Mouse (Mus musculus) liver, embryonic 13.5 days (tissue): ENCODE results near the gene Crybg2. TPM values are rescaled to one million over a fixed set of nuclear protein-coding genes. Genes with fewer than 3 reads are reported as not detected.
A peak's percentile ranks its signal among the peaks of the same experiment; 100 is the strongest.

Experiments used
- ATAC-seq: fragments of 200-750 bp; cut with Nextera tagmentation; 2 replicates; pipeline ENCODE4 v1.8.0; 2017; ENCODE audit warnings: low read depth, mild to moderate bottlenecking, moderate number of reproducible peaks, moderate library complexity
- DNase-seq: peaks from one replicate; pipeline ENCODE4 v3.0.0; 2022
- H3K27ac ChIP-seq: fragments of 300-500 bp; sonication (generic); 2 replicates; pipeline ENCODE4 v1.5.1; 2015; ENCODE audit warnings: moderate library complexity, mild to moderate bottlenecking, inconsistent platforms
- H3K27me3 ChIP-seq: fragments of 300-500 bp; sonication (generic); 2 replicates; pipeline ENCODE4 v1.6.1; 2015; ENCODE audit warnings: mild to moderate bottlenecking, inconsistent platforms
- H3K36me3 ChIP-seq: fragments of 300-500 bp; sonication (generic); 2 replicates; pipeline ENCODE4 v1.6.1; 2015; ENCODE audit warnings: mild to moderate bottlenecking, inconsistent platforms
- H3K4me1 ChIP-seq: fragments of 300-500 bp; sonication (generic); replicated peaks from 2 replicates; pipeline ENCODE4 v1.6.1; 2015; ENCODE audit warnings: inconsistent platforms
- H3K4me2 ChIP-seq: fragments of 300-500 bp; sonication (generic); 2 replicates; pipeline ENCODE4 v1.6.1; 2015; ENCODE audit warnings: inconsistent platforms, mild to moderate bottlenecking, moderate library complexity
- H3K4me3 ChIP-seq: fragments of 300-500 bp; sonication (generic); replicated peaks from 2 replicates; pipeline ENCODE4 v1.5.1; 2015; ENCODE audit warnings: mild to moderate bottlenecking, inconsistent platforms
- H3K9ac ChIP-seq: fragments of 300-500 bp; sonication (generic); 2 replicates; pipeline ENCODE4 v1.6.1; 2015; ENCODE audit warnings: mild to moderate bottlenecking, inconsistent platforms
- H3K9me3 ChIP-seq: fragments of 300-500 bp; sonication (generic); replicated peaks from 2 replicates; pipeline ENCODE4 v1.6.1; 2016; ENCODE audit warnings: inconsistent platforms
- WGBS: fragments of 180-500 bp; shearing (Covaris S2); methylation state at CpG from one replicate; pipeline ENCODE4 v1.1.7; 2015; ENCODE audit not compliant: insufficient replicate concordance; 5-methylcytosine and 5-hydroxymethylcytosine counted together
- polyA plus RNA-seq: library from polyadenylated mRNA; unstranded; fragments of >200 nt; fragmentation: Nextera tagmentation; extraction: Ambion mirVana; gene quantifications from 2 replicates; pipeline ENCODE4 v1.2.1, GENCODE M21; 2015

Crybg2 gene
- polyA plus RNA-seq, 1 experiment from 2014 or later, result 0.22 TPM

- H3K27ac ChIP-seq, result peak overlapping the region; percentile 66
- DNase-seq, result no peak
- H3K9me3 ChIP-seq, result no peaks in the 10 kb centered on the region
- no peak overlapping the region for H3K9ac ChIP-seq
- no peaks in the 10 kb centered on the region for H3K36me3 ChIP-seq
- peaks cover 67% of the 10 kb centered on the region for H3K27me3 ChIP-seq
- peaks cover 4% of the 10 kb centered on the region for H3K4me1 ChIP-seq
- peak overlapping the region; percentile 49 for H3K4me2 ChIP-seq
- 2% methylated on average over 16 of the region's 16 CpGs for WGBS
- ATAC-seq, result peak; percentile 58
- H3K4me3 ChIP-seq, result 0 out of 2 replicates have a peak overlapping the region, but pooled peaks have one; percentile 9
Observed at GRCm38 (mm10) chr4:134019641-134020351, 40.8 kb upstream of the Crybg2 start.

DNA sequence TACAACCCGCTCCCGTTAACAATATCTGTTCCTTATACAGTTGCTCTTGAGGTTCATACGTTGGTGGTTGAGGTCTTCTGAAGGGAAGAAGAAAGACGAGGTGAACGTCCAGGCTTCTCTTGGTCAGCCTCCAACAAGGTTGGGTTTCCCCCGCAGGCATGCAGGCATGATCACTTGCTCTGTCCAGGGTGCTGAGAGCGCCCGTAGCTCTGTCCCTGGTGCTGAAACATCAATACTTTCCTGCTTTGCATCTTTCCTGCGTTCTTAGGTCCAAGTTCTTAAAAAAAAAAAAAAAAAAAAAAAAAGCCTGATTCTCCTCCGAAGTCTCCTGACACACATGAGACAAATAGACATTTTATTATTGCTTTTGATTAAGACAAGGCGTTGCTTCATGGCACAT lies 40.0 kb upstream of the Crybg2 start:
- H3K27me3 ChIP-seq, result peaks cover 60% of the 10 kb centered on the region
- H3K4me2 ChIP-seq, result no peak overlapping the region
- no peaks in the 10 kb centered on the region for H3K36me3 ChIP-seq
- ATAC-seq, result no peak
- H3K27ac ChIP-seq, result no peak overlapping the region
- 2% methylated on average over 11 of the region's 11 CpGs for WGBS
- DNase-seq, result no peak
- H3K4me3 ChIP-seq, result no peak overlapping the region
- no peaks in the 10 kb centered on the region for H3K9me3 ChIP-seq
- H3K4me1 ChIP-seq, result peaks cover 4% of the 10 kb centered on the region
- H3K9ac ChIP-seq, result no peak overlapping the region

DNA sequence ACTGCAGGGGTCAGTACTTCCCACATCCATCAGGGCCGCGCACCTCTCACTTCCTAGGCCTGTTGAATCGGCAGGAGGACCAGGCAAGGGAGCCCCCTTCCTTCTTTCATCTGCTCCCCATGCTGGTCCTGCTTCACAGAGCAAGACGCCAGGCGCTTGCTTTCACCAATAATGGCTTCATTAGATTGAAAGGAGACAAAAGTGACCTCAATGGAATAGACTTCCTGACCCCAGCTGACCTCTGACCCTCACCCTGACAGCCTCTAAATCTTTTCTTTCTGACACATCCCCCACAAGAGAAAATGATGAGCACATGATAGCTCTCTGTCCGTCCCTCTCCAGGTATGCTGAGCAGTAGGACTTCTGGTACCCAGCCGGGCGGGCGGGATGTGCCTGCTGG lies 34.8 kb upstream of the Crybg2 start:
- DNase-seq, result no peak
- Histone ChIP-seq H3K4me3 (no peak overlapping the region), H3K27me3 (peaks cover 8% of the 10 kb centered on the region; the same call in 1 of the 2 replicates), H3K4me1 (no peaks in the 10 kb centered on the region), H3K36me3 (no peaks in the 10 kb centered on the region), H3K27ac (no peak overlapping the region), H3K9ac (no peak overlapping the region), H3K9me3 (0 out of 2 replicates have a peak, but pooled peaks cover 2% of the 10 kb centered on the region), H3K4me2 (no peak overlapping the region)
- 57% methylated on average over 9 of the region's 9 CpGs for WGBS
- ATAC-seq, result no peak

GRCm38 (mm10) chr4:134035953-134036352 lies 24.7 kb upstream of the Crybg2 start:
- Histone ChIP-seq H3K27ac (no peak overlapping the region), H3K36me3 (no peaks in the 10 kb centered on the region), H3K9me3 (no peaks in the 10 kb centered on the region), H3K27me3 (0 out of 2 replicates have a peak, but pooled peaks cover 4% of the 10 kb centered on the region), H3K4me1 (no peaks in the 10 kb centered on the region), H3K9ac (no peak overlapping the region), H3K4me3 (no peak overlapping the region), H3K4me2 (no peak overlapping the region; the same call in 1 of the 2 replicates)
- ATAC-seq (0 out of 2 replicates have a peak, but pooled peaks have one; percentile 12), DNase-seq (peak; percentile 36)
- 5% methylated on average over 16 of the region's 16 CpGs for WGBS

- H3K9me3 ChIP-seq, result no peaks in the 10 kb centered on the region
- peaks cover 3% of the 10 kb centered on the region for H3K4me1 ChIP-seq
- WGBS, result 15% methylated on average over 9 of the region's 9 CpGs
- no peak overlapping the region for H3K9ac ChIP-seq
- H3K4me3 ChIP-seq, result no peak overlapping the region
- no peak overlapping the region for H3K27ac ChIP-seq
- H3K36me3 ChIP-seq, result no peaks in the 10 kb centered on the region
- no peak overlapping the region for H3K4me2 ChIP-seq
- DNase-seq, result no peak
- 0 out of 2 replicates have a peak, but pooled peaks cover 4% of the 10 kb centered on the region for H3K27me3 ChIP-seq
- ATAC-seq, result no peak
Observed at GRCm38 (mm10) chr4:134041317-134042123, 19.1 kb upstream of the Crybg2 start.

DNA sequence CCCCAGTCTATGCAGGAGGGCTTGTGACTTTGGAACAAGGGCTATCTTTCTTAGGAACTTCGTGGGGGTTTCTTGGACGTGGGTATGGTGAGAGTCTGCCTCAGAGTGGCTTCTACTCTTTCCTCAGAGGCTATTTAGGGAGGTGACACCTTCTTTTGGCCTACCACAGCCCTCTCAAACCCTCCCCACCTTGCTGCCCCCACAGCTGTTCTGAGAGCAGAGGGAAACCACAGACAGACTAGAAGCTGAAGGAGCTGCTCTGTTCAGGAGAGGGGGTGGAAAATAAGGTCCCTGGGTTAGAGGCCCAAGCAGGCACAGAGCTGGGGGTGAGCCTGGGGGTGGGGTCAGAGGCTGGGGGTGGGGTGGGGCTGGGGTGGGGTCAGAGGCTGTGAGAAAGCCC lies 17.6 kb upstream of the Crybg2 start:
- no peak overlapping the region for H3K9ac ChIP-seq
- H3K4me3 ChIP-seq, result no peak overlapping the region
- H3K36me3 ChIP-seq, result no peaks in the 10 kb centered on the region
- H3K4me2 ChIP-seq, result no peak overlapping the region
- no peak overlapping the region for H3K27ac ChIP-seq
- WGBS, result 18% methylated on average over 2 of the region's 2 CpGs
- DNase-seq (no peak), ATAC-seq (no peak)
- peaks cover 3% of the 10 kb centered on the region for H3K4me1 ChIP-seq
- H3K9me3 ChIP-seq, result no peaks in the 10 kb centered on the region
- H3K27me3 ChIP-seq, result 0 out of 2 replicates have a peak, but pooled peaks cover 3% of the 10 kb centered on the region

DNA sequence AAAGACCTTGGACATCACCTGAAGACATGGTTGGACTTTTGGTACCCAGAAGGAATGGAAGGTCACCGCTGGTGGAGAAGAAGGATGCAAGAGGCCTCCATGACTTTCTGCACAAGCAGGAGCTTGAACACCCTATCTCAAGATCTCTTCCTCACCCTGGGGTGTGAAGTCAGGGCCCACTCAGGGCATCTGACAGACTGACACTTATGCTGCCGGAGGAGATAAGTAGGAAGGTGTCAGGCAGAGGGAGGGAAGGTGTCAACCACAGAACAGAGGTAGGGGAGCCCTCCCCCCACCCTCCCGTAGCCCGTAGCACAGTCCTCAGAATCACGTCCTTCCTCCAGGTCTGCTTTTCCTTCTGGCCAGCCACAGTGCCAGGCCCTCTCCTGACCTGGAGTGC lies 13.0 kb upstream of the Crybg2 start:
- WGBS, result 26% methylated on average over 5 of the region's 5 CpGs
- no peaks in the 10 kb centered on the region for H3K36me3 ChIP-seq
- H3K4me2 ChIP-seq, result no peak overlapping the region
- no peaks in the 10 kb centered on the region for H3K4me1 ChIP-seq
- no peak overlapping the region for H3K4me3 ChIP-seq
- H3K9ac ChIP-seq, result no peak overlapping the region
- no peak for ATAC-seq
- H3K9me3 ChIP-seq, result no peaks in the 10 kb centered on the region; the same call in 1 of the 2 replicates
- no peak overlapping the region for H3K27ac ChIP-seq
- no peak for DNase-seq
- no peaks in the 10 kb centered on the region for H3K27me3 ChIP-seq

DNA sequence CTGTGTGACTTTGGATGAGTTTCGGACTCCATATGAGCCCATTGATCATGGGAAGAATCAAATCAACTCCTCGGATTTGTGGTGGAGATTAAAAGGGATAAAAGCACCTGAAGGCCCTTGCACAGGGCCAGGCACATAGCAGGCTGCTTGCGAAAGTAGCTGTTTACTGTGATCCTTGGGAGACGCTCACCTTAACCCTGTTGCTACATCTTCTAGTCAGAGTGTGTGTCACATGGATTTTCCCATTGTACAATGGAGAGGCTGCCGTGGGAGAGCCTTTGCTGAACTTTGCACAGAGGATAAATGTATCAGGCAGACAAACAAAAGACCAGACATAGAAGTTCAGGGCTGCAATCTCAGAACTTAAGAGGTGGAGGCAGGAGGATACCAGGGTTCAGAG lies 8.7 kb upstream of the Crybg2 start:
- Histone ChIP-seq H3K4me3 (no peak overlapping the region), H3K36me3 (no peaks in the 10 kb centered on the region), H3K27ac (no peak overlapping the region), H3K9ac (no peak overlapping the region), H3K9me3 (no peaks in the 10 kb centered on the region; the same call in 1 of the 2 replicates), H3K4me2 (no peak overlapping the region), H3K27me3 (0 out of 2 replicates have a peak, but pooled peaks cover 4% of the 10 kb centered on the region), H3K4me1 (no peaks in the 10 kb centered on the region)
- no peak for DNase-seq
- no peak for ATAC-seq
- 56% methylated on average over 5 of the region's 5 CpGs for WGBS

DNA sequence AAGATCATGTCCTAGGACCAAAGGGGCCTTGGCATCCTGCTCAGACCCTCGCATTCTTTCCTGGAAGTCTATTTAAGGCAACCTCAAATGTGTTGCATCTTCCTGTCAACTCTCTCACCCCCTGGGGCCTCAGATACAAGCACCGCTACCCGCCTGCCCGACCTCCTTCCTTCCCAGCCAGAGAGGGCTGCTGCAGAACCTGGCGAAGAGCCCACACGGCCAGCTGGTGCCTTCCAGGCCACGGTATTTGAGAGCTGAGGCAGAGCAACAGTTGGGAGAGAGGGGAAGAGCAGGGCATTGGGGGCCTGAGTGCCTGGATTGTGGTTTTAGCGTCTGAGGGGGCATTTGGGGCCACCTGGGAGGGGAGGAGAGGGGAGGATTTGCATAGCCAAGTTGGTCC lies 8.1 kb upstream of the Crybg2 start:
- Histone ChIP-seq H3K9ac (no peak overlapping the region), H3K9me3 (no peaks in the 10 kb centered on the region; the same call in 1 of the 2 replicates), H3K4me2 (no peak overlapping the region), H3K4me3 (no peak overlapping the region), H3K4me1 (no peaks in the 10 kb centered on the region), H3K36me3 (no peaks in the 10 kb centered on the region), H3K27ac (no peak overlapping the region), H3K27me3 (0 out of 2 replicates have a peak, but pooled peaks cover 4% of the 10 kb centered on the region)
- DNase-seq, result no peak
- ATAC-seq, result no peak
- WGBS, result 20% methylated on average over 8 of the region's 8 CpGs

DNA sequence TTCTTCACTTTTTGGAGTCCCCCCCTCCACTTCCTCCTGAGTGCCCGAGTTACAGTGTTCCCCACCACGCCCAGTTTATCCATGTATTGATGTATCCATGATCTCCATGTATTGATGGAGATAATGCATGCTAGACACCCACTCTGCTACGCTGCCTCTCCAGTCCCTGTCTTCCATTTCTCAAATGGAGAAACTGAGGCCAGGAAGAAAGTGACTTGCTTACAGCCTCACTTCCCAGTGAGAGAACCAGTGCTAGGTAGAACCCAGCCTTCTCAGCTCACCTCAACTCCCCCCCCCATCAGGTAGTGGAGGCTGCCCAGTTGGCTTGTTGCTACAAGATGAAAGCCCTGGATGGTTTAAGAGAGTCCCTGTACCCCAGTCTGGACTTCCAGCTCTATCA lies 7.1 kb upstream of the Crybg2 start, which contains the start of gene Zfp683:
Gene Zfp683 (plus strand): TSS at position 301 of the 400 bp plus-strand sequence.
- Histone ChIP-seq H3K27ac (no peak within 1 kb of the TSS), H3K9me3 (no peaks in the 10 kb centered on the region; the same call in 1 of the 2 replicates), H3K27me3 (0 out of 2 replicates have a peak, but pooled peaks cover 4% of the 10 kb centered on the region), H3K4me3 (no peak within 1 kb of the TSS), H3K9ac (no peak within 1 kb of the TSS), H3K4me2 (no peak within 1 kb of the TSS), H3K36me3 (no peaks in the 10 kb centered on the region), H3K4me1 (peaks cover 3% of the 10 kb centered on the region)
- DNase-seq (no peak), ATAC-seq (no peak)
- WGBS, result 69% methylated on average over 3 of the region's 3 CpGs

GRCm38 (mm10) chr4:134058166-134058715 lies 2.4 kb upstream of the Crybg2 start:
- Histone ChIP-seq H3K9ac (no peak overlapping the region), H3K27ac (no peak overlapping the region), H3K36me3 (no peaks in the 10 kb centered on the region), H3K27me3 (peaks cover 23% of the 10 kb centered on the region; the same call in 1 of the 2 replicates), H3K4me3 (peak overlapping the region; percentile 23), H3K9me3 (no peaks in the 10 kb centered on the region), H3K4me1 (peaks cover 26% of the 10 kb centered on the region), H3K4me2 (peak overlapping the region; percentile 46)
- ATAC-seq, result no peak
- DNase-seq, result no peak
- 18% methylated on average over 14 of the region's 14 CpGs for WGBS
